Mouse (Mus musculus) CH12.LX (cell line): ENCODE data around the gene Prss29. TPM values are rescaled to one million over a fixed set of nuclear protein-coding genes. Genes with fewer than 3 reads are reported as not detected.

ENCODE experiments used
- DNase-seq: peaks from one replicate; pipeline ENCODE4 v3.0.0-alpha.2; 2013; ENCODE audit errors: extremely low read depth
- H3K27ac ChIP-seq: 2 replicates; pipeline ENCODE4 v1.5.1; 2012; ENCODE audit warnings: low read depth, mild to moderate bottlenecking, control low read depth, moderate library complexity; ENCODE audit not compliant: insufficient read depth
- H3K27me3 ChIP-seq: replicated peaks from 2 replicates; pipeline ENCODE3; 2012; ENCODE audit warnings: inconsistent platforms
- H3K36me3 ChIP-seq, 2 experiments: replicated peaks in 1 of 2; 2 replicates each; pipeline versions ENCODE3 to v1.6.1; 2012; ENCODE audit warnings: inconsistent platforms in 1 of 2, low read length in 1 of 2, mild to moderate bottlenecking in 1 of 2, mixed read lengths in 1 of 2, moderate library complexity in 1 of 2; ENCODE audit not compliant: control insufficient read depth in 1 of 2, insufficient read depth in 1 of 2
- H3K4me1 ChIP-seq, 2 experiments: 2 replicates each; pipeline ENCODE4 v1.6.1; 2012; ENCODE audit warnings: inconsistent platforms in 1 of 2, moderate library complexity in 1 of 2; ENCODE audit not compliant: insufficient read depth in 2 of 2, control insufficient read depth in 1 of 2
- H3K4me2 ChIP-seq: 2 replicates; pipeline ENCODE4 v1.6.1; 2012; ENCODE audit warnings: low read depth, mild to moderate bottlenecking, control low read depth; ENCODE audit not compliant: poor library complexity, insufficient read depth, severe bottlenecking
- H3K4me3 ChIP-seq, 3 experiments: fragments of 150-350 bp in 1 of 3; sonication (generic) in 1 of 3; replicated peaks in 1 of 3; 2 replicates each; pipeline versions ENCODE3 to v1.5.1; 2011 to 2012; ENCODE audit warnings: low read depth in 2 of 3, low read length in 2 of 3, mild to moderate bottlenecking in 2 of 3, moderate library complexity in 2 of 3, control low read depth in 1 of 3, improper control_type of control experiment in 1 of 3, inconsistent platforms in 1 of 3, mixed read lengths in 1 of 3; ENCODE audit not compliant: poor library complexity in 1 of 3
- H3K79me2 ChIP-seq: replicated peaks from 2 replicates; pipeline ENCODE4 v1.6.1; 2012; ENCODE audit warnings: mild to moderate bottlenecking, moderate library complexity; ENCODE audit not compliant: control insufficient read depth, poor library complexity, insufficient read depth, severe bottlenecking; ENCODE audit errors: extremely low read depth
- H3K9ac ChIP-seq: 2 replicates; pipeline ENCODE4 v1.6.1; 2012; ENCODE audit warnings: low read depth, mild to moderate bottlenecking, control low read depth, moderate library complexity; ENCODE audit not compliant: insufficient read depth
- H3K9me3 ChIP-seq: replicated peaks from 2 replicates; pipeline ENCODE3; 2012; ENCODE audit warnings: low read length, inconsistent platforms, mixed read lengths
- CHD2 ChIP-seq: IDR thresholded peaks from 2 replicates; pipeline ENCODE4 v1.6.1; 2011; ENCODE audit warnings: low read length, improper control_type of control experiment
- CTCF ChIP-seq, 2 experiments: IDR thresholded peaks in 1 of 2; conservative IDR thresholded peaks in 1 of 2; 2 replicates each; pipeline ENCODE4 v1.5.1; 2011 to 2012; ENCODE audit warnings: low read depth in 2 of 2, low read length in 2 of 2, improper control_type of control experiment in 1 of 2, inconsistent platforms in 1 of 2, mild to moderate bottlenecking in 1 of 2, moderate library complexity in 1 of 2
- E2F4 ChIP-seq: IDR thresholded peaks from 2 replicates; pipeline ENCODE4 v1.6.1; 2011; ENCODE audit warnings: low read depth, low read length, improper control_type of control experiment; ENCODE audit not compliant: insufficient replicate concordance
- EP300 ChIP-seq: IDR thresholded peaks from 2 replicates; pipeline ENCODE4 v1.6.1; 2011; ENCODE audit warnings: low read length, improper control_type of control experiment
- ETS1 ChIP-seq: conservative IDR thresholded peaks from 2 replicates; pipeline ENCODE4 v1.6.1; 2012; ENCODE audit warnings: low read depth, mild to moderate bottlenecking, inconsistent platforms, low read length, improper control_type of control experiment, moderate library complexity
- GABPA ChIP-seq: IDR thresholded peaks from 2 replicates; pipeline ENCODE4 v1.6.1; 2012; ENCODE audit warnings: low read depth, low read length, improper control_type of control experiment, inconsistent platforms; ENCODE audit not compliant: insufficient replicate concordance
- JUN ChIP-seq: IDR thresholded peaks from 2 replicates; pipeline ENCODE4 v1.6.1; 2011; ENCODE audit warnings: low read depth, mild to moderate bottlenecking, low read length, improper control_type of control experiment, moderate library complexity; ENCODE audit not compliant: insufficient read depth
- MAX ChIP-seq: IDR thresholded peaks from 2 replicates; pipeline ENCODE4 v1.6.1; 2011; ENCODE audit warnings: low read length, improper control_type of control experiment
- MAZ ChIP-seq: IDR thresholded peaks from 2 replicates; pipeline ENCODE4 v1.6.1; 2012; ENCODE audit warnings: low read depth, mild to moderate bottlenecking, inconsistent platforms, low read length, improper control_type of control experiment, moderate library complexity
- MEF2A ChIP-seq: IDR thresholded peaks from 2 replicates; pipeline ENCODE4 v1.6.1; 2014; ENCODE audit warnings: low read depth, mild to moderate bottlenecking, inconsistent platforms, low read length, improper control_type of control experiment, borderline replicate concordance
- MXI1 ChIP-seq: IDR thresholded peaks from 2 replicates; pipeline ENCODE4 v1.6.1; 2011; ENCODE audit warnings: mild to moderate bottlenecking, low read depth, low read length, improper control_type of control experiment
- PAX5 ChIP-seq: IDR thresholded peaks from 2 replicates; pipeline ENCODE4 v1.6.1; 2012; ENCODE audit warnings: low read length, inconsistent platforms, mixed read lengths
- POLR2A ChIP-seq: IDR thresholded peaks from 2 replicates; pipeline ENCODE4 v1.6.1; 2011; ENCODE audit warnings: low read depth, mild to moderate bottlenecking, improper control_type of control experiment, low read length
- RAD21 ChIP-seq: IDR thresholded peaks from 2 replicates; pipeline ENCODE4 v1.6.1; 2011; ENCODE audit warnings: low read depth, mild to moderate bottlenecking, low read length, improper control_type of control experiment, moderate library complexity
- SIN3A ChIP-seq: IDR thresholded peaks from 2 replicates; pipeline ENCODE4 v1.6.1; 2012; ENCODE audit warnings: low read length, improper control_type of control experiment, inconsistent platforms
- SMC3 ChIP-seq: IDR thresholded peaks from 2 replicates; pipeline ENCODE4 v1.6.1; 2011; ENCODE audit warnings: low read depth, low read length, improper control_type of control experiment
- TCF12 ChIP-seq: IDR thresholded peaks from 2 replicates; pipeline ENCODE4 v1.6.1; 2014; ENCODE audit warnings: low read depth, mild to moderate bottlenecking, inconsistent platforms, low read length, improper control_type of control experiment
- USF1 ChIP-seq: IDR thresholded peaks from 2 replicates; pipeline ENCODE4 v1.6.1; 2014; ENCODE audit warnings: low read depth, mild to moderate bottlenecking, inconsistent platforms, low read length, improper control_type of control experiment
- ZKSCAN1 ChIP-seq: IDR thresholded peaks from 2 replicates; pipeline ENCODE4 v1.6.1; 2012; ENCODE audit warnings: low read depth, inconsistent platforms, low read length, improper control_type of control experiment, borderline replicate concordance
- ZMIZ1 ChIP-seq: IDR thresholded peaks from 2 replicates; pipeline ENCODE4 v1.6.1; 2012; ENCODE audit warnings: low read depth, mild to moderate bottlenecking, inconsistent platforms, low read length, improper control_type of control experiment
- dilution Hi-C: fragments of 300-500 bp; cut with MboI; formaldehyde crosslinking; loops from 2 replicates; pipeline ENCODE4 v1.14.3; 2020; ENCODE audit warnings: low sequenced_read_pairs; ENCODE audit not compliant: extremely low pct_unique_long_range_greater_than_20kb, extremely low pct_ligation_motif_present
- in situ Hi-C: fragments of 300-500 bp; cut with MboI; formaldehyde crosslinking; loops from 3 replicates; pipeline ENCODE4 v1.14.3; 2019; ENCODE audit warnings: low sequenced_read_pairs, low pct_ligation_motif_present, low pct_unique_long_range_greater_than_20kb, mixed read lengths
- polyA plus RNA-seq: library from polyadenylated mRNA; unstranded; fragments of >175 nt; gene quantifications from 2 replicates; pipeline ENCODE4 v1.2.1, GENCODE M21; 2012; ENCODE audit warnings: low read depth; ENCODE audit not compliant: insufficient read length
- total RNA-seq, 2 experiments: library from RNA; depleted of rRNA; stranded (reverse); fragments of 300-350 nt in 1 of 2; fragments of >200 nt in 1 of 2; gene quantifications; 2 replicates each; pipeline ENCODE4 v1.2.3; 2012 to 2014

The Prss29 gene
- total and polyA plus RNA-seq, 3 experiments, result not detected

DNA sequence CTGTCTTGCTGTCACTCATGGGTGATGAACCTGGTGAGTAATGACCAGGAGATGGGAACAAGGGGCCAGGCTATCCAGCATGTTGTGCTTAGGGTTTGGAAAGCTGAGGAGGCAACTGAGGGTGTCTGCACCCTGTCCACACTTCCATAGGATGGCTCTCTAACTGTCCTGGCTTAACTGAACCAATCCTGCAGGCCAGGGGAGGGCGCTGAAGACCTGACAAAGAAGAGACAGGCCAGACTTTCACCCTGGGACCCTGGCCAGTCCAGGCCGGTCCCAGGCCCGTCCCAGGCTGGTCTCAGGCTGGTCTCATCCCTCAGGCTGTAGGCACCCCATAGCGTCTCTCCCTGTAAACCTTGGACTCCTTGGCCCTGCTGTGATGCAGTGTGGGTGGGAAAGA is 28.0 kb upstream of the Prss29 start:
- Histone ChIP-seq H3K4me1 (no peaks in the 10 kb centered on the region), H3K79me2 (no peaks in the 10 kb centered on the region), H3K27me3 (peaks cover 53% of the 10 kb centered on the region), H3K9me3 (peaks cover 3% of the 10 kb centered on the region), H3K9ac (no peak overlapping the region), H3K4me3 (no peak overlapping the region), H3K27ac (no peak overlapping the region), H3K36me3 (no peaks in the 10 kb centered on the region), H3K4me2 (no peak overlapping the region)
- no peak for DNase-seq
- peak; percentile 11; the same call in 1 of the 2 replicates for TF ChIP-seq SMC3
- TF ChIP-seq SIN3A, result no peak
- peak; percentile 26 for TF ChIP-seq RAD21
- TF ChIP-seq MAX, result no peak
- TF ChIP-seq E2F4, result no peak
- no peak for TF ChIP-seq TCF12
- TF ChIP-seq CTCF (conservative IDR thresholded peaks at IDR 0.05 in 1 of 2, IDR thresholded peaks at IDR 0.05 in 1 of 2; ENCODE audit: low read depth in 2 of 2, low read length in 2 of 2), result peak in 1 of 2 experiments; percentile 51; a peak in 2 of 4 replicates
- no peak for TF ChIP-seq POLR2A
- in situ Hi-C loops, result no loop called here
- dilution Hi-C loops, result no loop called here

DNA sequence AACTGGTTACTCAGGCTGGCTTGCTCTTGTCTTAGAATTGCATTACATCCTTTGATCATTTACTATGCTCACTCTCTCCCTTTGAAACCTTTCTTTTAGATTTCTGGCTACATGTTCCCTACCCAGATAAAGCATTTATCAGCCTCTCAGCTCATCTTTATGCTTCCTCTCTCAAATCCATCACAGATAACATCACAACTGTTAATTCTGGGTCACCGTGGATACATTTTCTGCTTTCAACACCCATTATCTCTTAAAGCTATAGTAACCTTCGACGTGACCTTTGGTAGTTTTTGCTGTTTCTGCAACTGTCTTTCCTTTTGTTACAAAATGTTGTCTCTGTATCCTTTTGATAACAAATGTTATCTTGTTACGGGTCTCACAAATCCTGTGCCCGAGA is 25.0 kb upstream of the Prss29 start:
- no peak overlapping the region for H3K4me2 ChIP-seq
- H3K4me3 ChIP-seq, result no peak overlapping the region
- H3K27ac ChIP-seq, result no peak overlapping the region
- H3K27me3 ChIP-seq, result peaks cover 76% of the 10 kb centered on the region
- H3K79me2 ChIP-seq, result no peaks in the 10 kb centered on the region
- peaks cover 4% of the 10 kb centered on the region in 2 experiments; a peak in 3 of 4 replicates for H3K4me1 ChIP-seq
- no peaks in the 10 kb centered on the region for H3K9me3 ChIP-seq
- no peak overlapping the region for H3K9ac ChIP-seq
- dilution Hi-C loops, result no loop called here
- DNase-seq, result no peak
- no peaks in the 10 kb centered on the region for H3K36me3 ChIP-seq
- TF ChIP-seq USF1 (no peak), ZKSCAN1 (no peak), MAX (no peak), ZMIZ1 (no peak), JUN (no peak), EP300 (no peak), TCF12 (no peak), MXI1 (no peak), CHD2 (no peak), MEF2A (no peak), GABPA (no peak), SMC3 (no peak), PAX5 (no peak), CTCF (conservative IDR thresholded peaks at IDR 0.05 in 1 of 2, IDR thresholded peaks at IDR 0.05 in 1 of 2; ENCODE audit: low read depth in 2 of 2, low read length in 2 of 2) (no peak), MAZ (no peak), ETS1 (no peak)
- in situ Hi-C loops, result no loop called here
